Mouse (Mus musculus) regulatory T cell (primary cell): ENCODE results near the gene Fntb.

Experiments
- in situ Hi-C: fragments of 300-600 bp; cut with MboI, MseI; formaldehyde crosslinking; loops from one replicate; pipeline ENCODE4 v1.15.1; 2025; ENCODE audit warnings: high pct_unique_total_duplicates

Gene Fntb

DNA sequence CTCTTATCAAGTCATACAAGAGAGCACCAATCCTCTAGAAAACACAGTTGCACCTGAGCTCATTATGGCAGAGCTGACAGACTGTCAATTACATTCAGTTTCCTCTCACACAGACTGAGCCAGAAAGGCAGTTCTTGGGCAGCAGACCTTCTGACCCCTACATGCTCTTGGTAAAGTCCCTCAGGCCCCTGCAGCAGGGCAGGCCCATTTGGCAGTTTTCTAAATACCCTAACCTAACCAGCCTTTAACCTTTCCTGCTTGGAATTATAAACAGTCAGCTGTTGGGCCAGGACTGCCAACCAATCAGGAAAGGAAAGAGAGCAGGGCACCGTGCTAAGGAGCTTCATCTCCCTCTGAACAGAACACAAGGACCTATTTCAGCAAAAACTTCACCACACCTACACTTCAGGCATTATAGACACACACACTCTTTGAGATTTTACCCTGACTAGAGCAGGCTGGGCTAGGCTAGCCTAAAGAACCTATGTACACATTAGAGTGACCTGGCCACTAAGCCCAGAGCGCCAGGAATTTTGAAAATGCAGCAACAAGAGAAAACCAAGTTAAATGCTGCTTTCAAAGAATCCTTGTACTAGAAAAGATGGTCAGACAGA, 188.5 kb downstream of the Fntb start:
- in situ Hi-C loops: no loop called here

DNA sequence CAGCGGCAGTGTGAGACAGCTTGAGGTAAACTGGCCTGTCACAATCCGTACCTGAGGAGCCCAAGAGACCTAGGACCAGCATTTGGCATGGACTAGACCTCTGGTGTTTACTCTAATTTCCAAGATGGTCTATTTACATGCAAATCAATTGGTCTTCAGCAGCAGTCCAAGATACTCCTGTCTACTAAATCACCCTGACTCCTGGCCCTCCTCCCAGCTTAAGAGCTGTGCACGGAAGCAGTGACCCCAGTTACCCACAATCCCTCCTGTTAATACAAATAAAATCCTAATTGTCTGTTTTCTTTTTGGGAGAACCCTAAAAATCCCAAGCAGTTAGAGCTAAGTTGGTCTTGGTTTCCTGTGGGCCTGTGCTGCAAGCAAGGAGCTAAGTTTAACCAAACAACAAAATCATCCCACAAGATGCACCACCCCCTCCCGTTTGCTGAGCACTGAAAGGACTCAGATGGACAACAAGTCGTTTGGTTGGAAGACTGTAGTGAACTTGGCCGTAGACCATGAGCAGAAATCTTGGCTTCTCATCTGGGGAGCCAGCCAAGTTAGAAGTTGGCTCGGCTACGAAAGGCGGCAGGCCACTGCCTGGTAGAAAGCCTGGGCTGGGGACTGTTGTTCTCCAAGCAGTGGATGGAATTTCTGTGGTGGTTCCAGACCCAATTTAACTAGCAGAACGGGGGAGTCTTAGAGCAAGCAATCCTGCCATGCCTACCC, 189.5 kb downstream of the Fntb start:
- in situ Hi-C loops: no loop called here

DNA sequence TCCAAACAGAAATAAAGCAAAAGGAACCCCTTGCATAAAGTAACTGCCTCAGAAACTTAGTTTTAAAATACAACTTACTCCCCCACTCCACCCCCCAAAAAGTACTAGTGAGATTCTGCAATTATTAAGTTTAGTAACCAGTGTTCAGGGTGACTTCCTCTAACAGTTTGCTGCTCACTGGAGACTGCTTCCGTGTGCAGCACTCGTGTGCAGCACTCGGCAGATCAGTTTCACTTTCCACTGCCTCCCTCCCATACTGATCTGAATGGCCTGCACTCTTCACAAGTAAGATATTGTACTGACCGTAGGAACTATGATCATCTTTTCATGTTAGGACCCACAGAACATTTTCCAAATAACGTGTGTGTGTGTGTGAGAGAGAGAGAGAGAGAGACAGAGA, 192.3 kb downstream of the Fntb start:
- in situ Hi-C loops: no loop called here

DNA sequence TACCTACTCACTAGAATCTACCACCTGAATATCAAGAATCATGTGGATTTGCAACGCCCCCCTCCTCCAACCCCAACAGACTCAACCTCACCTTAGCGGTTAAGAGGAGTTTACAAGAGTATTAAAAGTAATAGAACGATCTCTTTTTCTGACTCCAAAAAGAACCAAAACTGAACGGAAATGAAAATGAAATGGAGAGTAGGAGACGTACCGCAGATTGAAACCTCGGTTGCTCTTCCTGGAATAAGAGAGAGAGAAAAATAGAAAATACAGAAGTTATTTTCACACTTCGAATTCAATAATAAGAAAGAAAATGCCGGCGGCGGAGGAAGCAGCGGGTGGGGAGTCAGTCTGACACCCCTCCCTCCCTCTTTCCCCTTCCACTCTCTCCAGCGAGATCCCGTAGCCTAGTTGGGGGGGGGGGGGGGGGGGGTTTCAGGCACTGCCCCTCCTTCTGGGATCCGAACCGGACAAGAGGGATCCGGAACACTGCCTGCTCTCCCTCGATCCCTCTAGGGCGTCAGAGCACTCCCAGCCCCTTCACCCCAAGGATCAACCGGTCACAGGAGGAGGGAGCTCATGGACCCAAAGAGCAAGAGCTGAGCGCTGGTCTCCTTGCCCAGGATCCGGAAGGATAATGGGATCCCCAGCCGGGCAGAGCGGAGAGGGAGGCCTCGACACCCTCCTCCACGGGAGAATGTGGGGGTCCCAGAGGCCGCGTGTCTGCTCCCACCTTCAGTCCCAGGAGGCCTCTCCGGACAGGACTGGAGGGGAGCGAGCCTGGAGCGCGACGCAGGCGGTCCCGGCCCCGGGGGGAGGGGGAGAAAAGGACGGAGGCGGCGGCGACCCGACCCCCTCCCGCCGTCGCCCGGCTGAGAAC, 195.9 kb downstream of the Fntb start:
- in situ Hi-C loops: loop anchor here (5.0 kb wide), 1 partner anchor 124 kb away; no protein-coding TSS in a partner anchor

DNA sequence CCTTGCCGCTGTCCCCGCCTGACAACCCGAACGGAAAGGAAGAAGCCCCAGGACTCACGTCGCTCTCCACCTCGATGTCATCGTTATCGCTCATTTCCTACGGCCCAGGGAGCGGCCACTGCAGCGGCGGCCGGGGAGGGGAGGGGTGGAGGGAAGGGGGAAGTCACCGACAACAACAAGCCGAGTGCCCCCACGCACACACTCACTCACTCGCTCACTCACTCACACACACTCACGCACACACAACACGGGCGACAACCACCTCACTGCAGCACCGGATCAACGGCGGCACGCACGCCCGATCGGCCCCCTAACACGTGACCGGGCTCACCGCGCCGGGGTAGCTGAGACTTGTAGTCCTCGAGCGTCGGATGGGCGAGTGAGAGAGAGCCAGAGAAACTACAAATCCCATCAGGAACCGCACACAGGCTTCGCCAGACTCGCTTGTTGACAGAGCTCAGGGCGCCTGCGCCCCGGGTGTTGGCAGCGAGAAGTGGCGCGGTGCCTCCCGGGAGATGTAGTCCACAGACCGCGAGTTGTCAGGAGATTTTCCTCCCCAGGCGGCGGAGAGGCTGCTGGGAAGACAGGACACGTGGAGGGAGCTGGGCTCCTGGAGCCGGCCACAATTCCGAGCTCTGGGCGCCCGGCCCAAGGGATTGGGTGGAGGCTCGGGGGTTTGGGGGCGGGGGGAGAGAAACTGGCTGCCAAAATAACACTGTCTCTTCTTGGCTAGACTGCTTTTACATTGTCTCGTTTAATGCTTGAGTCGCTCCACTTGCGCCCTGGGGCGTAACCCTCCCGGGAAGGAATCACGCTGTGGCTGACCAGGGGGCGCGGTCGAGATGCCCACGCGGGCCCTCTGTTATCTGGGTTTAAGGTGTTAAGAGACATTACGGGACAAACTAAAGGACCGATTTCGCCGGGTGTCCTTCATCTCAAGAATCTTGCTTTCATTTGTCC, 196.8 kb downstream of the Fntb start, which contains the start of gene Max:
Gene Max, minus strand, starts transcription at position 270 of the 960 bp plus-strand sequence.
- in situ Hi-C loops: loop anchor here (5.0 kb wide), 1 partner anchor 125 kb away; no protein-coding TSS in a partner anchor

DNA sequence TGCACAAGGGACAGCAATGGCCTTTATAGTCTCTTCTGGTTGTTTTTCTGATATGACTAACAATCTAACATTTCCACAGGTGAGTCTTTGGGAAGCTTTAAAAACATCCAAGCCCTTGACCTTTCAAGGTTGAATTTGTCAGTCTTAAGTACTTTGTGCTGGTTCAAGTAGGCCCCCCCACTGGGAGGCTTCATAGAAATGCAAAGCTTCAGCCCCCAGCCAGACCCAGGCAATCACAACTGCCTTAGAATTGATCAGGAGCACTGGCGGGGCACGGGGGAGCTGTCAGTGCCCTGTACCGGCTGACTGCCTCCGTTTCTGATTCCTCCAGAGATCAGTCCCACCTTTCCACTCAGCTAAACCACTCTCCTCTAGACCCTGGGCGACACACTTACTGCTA, 199.7 kb downstream of the Fntb start:
- in situ Hi-C loops: no loop called here

DNA sequence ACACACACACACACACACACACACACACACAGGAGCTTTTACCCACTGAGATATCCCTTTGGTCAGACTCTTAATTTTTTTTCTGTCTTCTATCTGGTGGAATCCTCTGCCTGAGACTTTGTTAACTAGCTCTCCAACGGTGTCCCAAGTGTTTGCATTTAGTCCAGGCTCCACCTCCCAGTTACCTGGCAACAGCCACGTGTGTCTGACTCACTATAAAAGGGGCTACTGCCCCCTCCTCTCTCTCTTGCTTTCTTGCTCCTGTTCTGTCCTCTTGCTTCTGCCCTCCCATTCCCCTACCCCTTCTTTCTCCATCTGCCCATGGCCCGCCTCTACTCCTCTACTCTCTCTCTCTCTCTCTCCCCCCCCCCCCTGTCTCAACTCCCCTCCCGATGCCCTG, 200.5 kb downstream of the Fntb start:
- in situ Hi-C loops: no loop called here
